Mouse (Mus musculus) spleen, adult 10 weeks (tissue): Measurements from ENCODE around the gene Aldh3a2. TPM values are rescaled to one million over a fixed set of nuclear protein-coding genes. Genes with fewer than 3 reads are reported as not detected.

Source experiments
- polyA plus RNA-seq: library from polyadenylated mRNA; stranded (reverse); fragments of 350-450 nt; fragmentation: Illumina TruSeq; extraction: RNeasy Lipid Tissue Mini Kit (QIAGEN cat#74804); gene quantifications from one replicate; pipeline ENCODE4 v1.2.3, GENCODE M21; 2015; ENCODE audit warnings: low replicate concordance; ENCODE audit not compliant: insufficient read depth

Aldh3a2 gene
- polyA plus RNA-seq: 57.8 TPM

DNA sequence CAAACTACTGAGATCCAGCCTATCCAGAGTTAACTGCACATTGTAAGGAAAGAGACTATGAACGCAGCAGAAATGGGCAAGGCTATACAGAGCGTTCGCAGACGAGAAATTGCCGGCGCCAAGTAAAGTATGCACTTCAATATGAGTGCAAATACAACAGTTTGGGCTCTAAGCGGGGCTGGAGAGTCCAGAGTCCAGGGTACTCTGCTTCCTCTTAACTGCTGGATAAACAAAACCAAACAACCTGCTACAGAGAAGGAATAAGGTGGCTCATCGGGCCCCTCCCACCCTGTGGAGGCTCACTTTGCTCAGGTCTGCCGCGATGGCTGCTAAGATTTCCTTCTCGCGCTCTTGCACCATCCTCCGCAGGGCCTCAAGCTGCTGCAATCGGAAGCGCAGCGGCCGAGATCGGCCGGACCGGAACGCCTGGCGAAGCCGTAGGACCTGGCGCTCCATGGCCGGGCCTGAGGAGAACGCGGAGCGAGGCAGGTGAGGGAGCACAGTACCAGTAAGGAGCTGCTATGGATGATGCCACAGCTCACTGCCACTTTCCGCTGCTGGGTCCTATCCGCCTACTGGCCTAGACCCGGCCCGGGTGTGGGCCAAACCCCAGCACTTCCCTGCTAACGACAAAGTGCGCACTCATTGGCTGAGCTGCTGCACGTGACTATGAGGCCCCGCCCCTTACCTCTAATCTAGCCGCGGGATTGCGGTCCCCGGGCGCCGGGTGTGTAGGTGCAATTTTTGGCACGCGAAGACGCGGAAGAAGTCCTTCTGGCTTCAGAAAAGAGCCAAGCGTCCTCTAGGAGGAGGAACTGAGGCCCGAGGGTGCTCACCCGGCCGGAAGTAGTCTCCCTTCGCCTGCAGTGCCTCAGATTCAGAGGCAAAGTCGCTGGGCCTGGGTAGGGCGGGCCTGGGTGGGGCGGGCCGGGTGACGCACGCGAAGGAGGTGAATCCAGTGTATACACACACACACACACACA is at the start of gene Aldh3a2:
TSS of gene Aldh3a2 (minus strand) at position 914 of the 983 bp plus-strand sequence.

DNA sequence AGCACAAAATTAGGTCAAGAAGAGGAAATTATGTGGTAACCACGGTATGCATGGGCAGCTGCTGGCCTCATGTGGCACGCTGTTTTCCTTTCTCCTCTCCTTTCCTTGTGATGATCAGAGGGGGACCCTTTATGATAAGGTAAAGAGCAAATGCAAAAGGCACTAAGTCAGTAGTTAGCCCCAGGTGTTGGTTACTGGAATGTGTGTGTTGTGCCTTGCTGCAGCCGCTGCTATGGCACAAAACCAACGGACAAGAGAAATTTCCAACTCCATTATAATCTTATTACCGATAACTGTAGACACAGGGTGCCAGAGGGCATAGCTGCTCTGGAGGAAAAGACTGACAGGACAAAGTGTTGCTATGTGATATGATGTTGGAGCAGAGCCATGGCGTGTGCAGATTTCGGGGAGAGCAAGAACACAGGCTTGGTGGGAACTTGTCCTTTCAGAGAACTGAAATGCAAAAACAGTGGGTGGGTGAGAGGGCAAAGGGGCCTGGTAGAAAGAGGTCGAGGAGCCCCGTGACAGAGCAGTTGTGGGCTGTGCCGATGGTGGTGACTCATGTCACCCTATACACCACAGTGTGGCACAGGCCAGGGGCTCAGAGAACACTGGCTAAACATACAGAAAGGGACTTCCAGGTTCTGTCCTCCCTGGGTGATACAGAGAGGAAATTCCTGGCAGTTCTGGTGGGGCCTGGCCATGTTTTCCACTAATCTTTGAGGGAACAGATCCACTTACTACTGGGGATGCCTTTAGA is 59.6 kb downstream of the Aldh3a2 start, which contains the start of gene Aldh3a1:
TSS of gene Aldh3a1 (plus strand) at position 51 of the 760 bp plus-strand sequence.

DNA sequence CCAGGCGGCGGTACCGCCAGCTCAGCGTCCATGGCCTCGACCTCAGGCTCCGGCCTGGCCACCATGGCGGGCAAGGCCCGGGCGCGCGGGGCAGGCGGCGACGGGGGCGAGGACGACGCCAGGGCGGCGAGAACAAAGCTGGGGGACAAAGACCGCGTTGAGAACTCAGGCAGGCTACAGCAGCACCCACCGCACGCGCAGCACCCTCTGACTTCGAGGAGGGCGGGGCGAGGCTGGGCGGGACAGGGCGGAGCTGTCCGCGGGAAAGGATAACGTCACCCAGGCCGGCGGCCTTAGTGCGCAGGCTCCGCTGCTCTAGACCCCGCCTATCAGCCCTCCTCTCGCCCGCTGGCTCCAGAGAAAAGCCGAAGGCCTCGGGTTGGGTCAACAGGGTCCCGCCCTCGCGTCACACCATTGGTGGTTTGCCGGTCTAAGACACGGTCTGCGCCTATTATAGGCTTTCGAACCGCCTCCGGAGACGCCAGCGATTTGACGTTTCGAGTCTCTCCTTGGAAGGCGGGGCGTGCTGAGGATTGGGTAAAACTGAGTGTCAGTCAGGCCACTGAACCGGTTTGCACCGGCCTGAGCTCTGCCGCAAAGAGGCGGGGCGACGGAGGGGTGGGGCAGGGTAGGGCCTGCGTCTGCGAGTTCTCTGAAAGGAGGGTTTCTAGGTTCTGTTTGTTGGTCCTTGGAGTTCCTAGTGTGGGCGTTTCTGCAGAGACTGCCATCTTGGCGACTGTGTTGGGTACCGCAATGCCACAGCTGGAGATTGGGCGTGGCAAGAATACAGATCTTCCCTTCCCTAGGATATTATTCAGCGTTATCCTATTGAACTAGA is 92.2 kb downstream of the Aldh3a2 start, which contains the start of gene Usp22:
TSS of gene Usp22 (minus strand) at position 235 of the 838 bp plus-strand sequence.

Other genes with a start within 250 kb of the Aldh3a2 start
- gene Kcnj12, start 244.9 kb downstream of the Aldh3a2 start, polyA plus RNA-seq: not detected
- gene Tnfrsf13b, start 140.7 kb downstream of the Aldh3a2 start, polyA plus RNA-seq: 157 TPM
- gene Usp22, start 92.4 kb downstream of the Aldh3a2 start, polyA plus RNA-seq: 32.6 TPM
- 1.9 TPM for gene Aldh3a1, start 59.9 kb downstream of the Aldh3a2 start, polyA plus RNA-seq
- not detected for gene Slc47a2, start 75.4 kb upstream of the Aldh3a2 start, polyA plus RNA-seq
- gene Slc47a1, start 110.9 kb upstream of the Aldh3a2 start, polyA plus RNA-seq: not detected
- gene Rnf112, start 186.7 kb upstream of the Aldh3a2 start, polyA plus RNA-seq: not detected
- gene Mfap4, start 218.0 kb upstream of the Aldh3a2 start, polyA plus RNA-seq: 8.8 TPM
- 11.6 TPM for gene Mapk7, start 226.9 kb upstream of the Aldh3a2 start, polyA plus RNA-seq
- gene B9d1, start 237.7 kb upstream of the Aldh3a2 start, polyA plus RNA-seq: 1.3 TPM